Mouse (Mus musculus): ENCODE results near the gene Slc7a6. TPM values are rescaled to one million over a fixed set of nuclear protein-coding genes. Genes with fewer than 3 reads are reported as not detected.
A peak's percentile ranks its signal among the peaks of the same experiment; 100 is the strongest.

Gene Slc7a6
- polyA plus RNA-seq, 1 experiment from 2014 or later = 28.7 TPM

- WGBS = under 1% methylated on average over 24 of the region's 24 CpGs
- Histone ChIP-seq H3K9me3 (replicated peaks; ENCODE audit: control insufficient read depth, low read length) (no peaks in the 10 kb centered on the region), H3K9ac (ENCODE audit: low read length) (peak overlapping the region; percentile 82), H3K4me3 (replicated peaks; ENCODE audit: low read length) (peak overlapping the region; percentile 67), H3K27ac (ENCODE audit: low read length) (peak overlapping the region; percentile 96), H3K4me1 (ENCODE audit: control insufficient read depth, insufficient read depth, low read length) (peaks cover 18% of the 10 kb centered on the region), H3K36me3 (ENCODE audit: control insufficient read depth, insufficient read depth, low read length) (no peaks in the 10 kb centered on the region), H3K27me3 (ENCODE audit: control insufficient read depth, insufficient read depth, low read length) (peaks cover 20% of the 10 kb centered on the region), H3K4me2 (ENCODE audit: low read depth, low read length) (peak overlapping the region; percentile 64)
- peak; percentile 5; the same call in 1 of the 2 replicates for ATAC-seq (ENCODE audit: insufficient read depth, low FRiP score)
These were observed 30.7 kb upstream of the Slc7a6 start for GRCm38 (mm10) chr8:106137906-106138477.

- peaks cover 20% of the 10 kb centered on the region for H3K27me3 ChIP-seq (ENCODE audit: control insufficient read depth, insufficient read depth, low read length)
- no peak for ATAC-seq (ENCODE audit: insufficient read depth, low FRiP score)
- 12% methylated on average over 7 of the region's 7 CpGs for WGBS
These were observed 30.0 kb upstream of the Slc7a6 start for GRCm38 (mm10) chr8:106138616-106139015.

GRCm38 (mm10) chr8:106140191-106140590 lies 28.5 kb upstream of the Slc7a6 start:
- Histone ChIP-seq H3K4me1 (ENCODE audit: control insufficient read depth, insufficient read depth, low read length) (peaks cover 11% of the 10 kb centered on the region), H3K9ac (ENCODE audit: low read length) (no peak overlapping the region), H3K36me3 (ENCODE audit: control insufficient read depth, insufficient read depth, low read length) (no peaks in the 10 kb centered on the region), H3K9me3 (replicated peaks; ENCODE audit: control insufficient read depth, low read length) (no peaks in the 10 kb centered on the region), H3K4me3 (replicated peaks; ENCODE audit: low read length) (no peak overlapping the region), H3K27ac (ENCODE audit: low read length) (no peak overlapping the region), H3K4me2 (ENCODE audit: low read depth, low read length) (no peak overlapping the region), H3K27me3 (ENCODE audit: control insufficient read depth, insufficient read depth, low read length) (peaks cover 12% of the 10 kb centered on the region)
- ATAC-seq (ENCODE audit: insufficient read depth, low FRiP score) = no peak
- 67% methylated on average over 5 of the region's 5 CpGs for WGBS

More at GRCm38 (mm10) chr8:106138616-106139015, 30.0 kb upstream of the Slc7a6 start:
- peaks cover 17% of the 10 kb centered on the region for H3K4me1 ChIP-seq (ENCODE audit: control insufficient read depth, insufficient read depth, low read length)
- H3K9me3 ChIP-seq (replicated peaks; ENCODE audit: control insufficient read depth, low read length) = no peaks in the 10 kb centered on the region
- H3K4me2 ChIP-seq (ENCODE audit: low read depth, low read length) = peak overlapping the region; percentile 64
- peak overlapping the region; percentile 67 for H3K4me3 ChIP-seq (replicated peaks; ENCODE audit: low read length)
- H3K36me3 ChIP-seq (ENCODE audit: control insufficient read depth, insufficient read depth, low read length) = no peaks in the 10 kb centered on the region
- H3K9ac ChIP-seq (ENCODE audit: low read length) = peak overlapping the region; percentile 82
- peak overlapping the region; percentile 96 for H3K27ac ChIP-seq (ENCODE audit: low read length)

GRCm38 (mm10) chr8:106140769-106141168 lies 27.9 kb upstream of the Slc7a6 start:
- 12% methylated on average over 13 of the region's 13 CpGs for WGBS
- ATAC-seq (ENCODE audit: insufficient read depth, low FRiP score) = no peak

GRCm38 (mm10) chr8:106145331-106145730 lies 23.3 kb upstream of the Slc7a6 start:
- H3K36me3 ChIP-seq (ENCODE audit: control insufficient read depth, insufficient read depth, low read length) = no peaks in the 10 kb centered on the region
- no peak overlapping the region for H3K27ac ChIP-seq (ENCODE audit: low read length)
- H3K4me2 ChIP-seq (ENCODE audit: low read depth, low read length) = no peak overlapping the region
- 77% methylated on average over 2 of the region's 2 CpGs for WGBS
- no peaks in the 10 kb centered on the region for H3K9me3 ChIP-seq (replicated peaks; ENCODE audit: control insufficient read depth, low read length)
- H3K4me1 ChIP-seq (ENCODE audit: control insufficient read depth, insufficient read depth, low read length) = no peaks in the 10 kb centered on the region
- no peak overlapping the region for H3K4me3 ChIP-seq (replicated peaks; ENCODE audit: low read length)
- no peak for ATAC-seq (ENCODE audit: insufficient read depth, low FRiP score)
- no peak overlapping the region for H3K9ac ChIP-seq (ENCODE audit: low read length)
- no peaks in the 10 kb centered on the region for H3K27me3 ChIP-seq (ENCODE audit: control insufficient read depth, insufficient read depth, low read length)

More at GRCm38 (mm10) chr8:106140769-106141168, 27.9 kb upstream of the Slc7a6 start:
- H3K9ac ChIP-seq (ENCODE audit: low read length) = no peak overlapping the region
- peaks cover 10% of the 10 kb centered on the region for H3K4me1 ChIP-seq (ENCODE audit: control insufficient read depth, insufficient read depth, low read length)
- no peaks in the 10 kb centered on the region for H3K36me3 ChIP-seq (ENCODE audit: control insufficient read depth, insufficient read depth, low read length)
- no peak overlapping the region for H3K27ac ChIP-seq (ENCODE audit: low read length)
- no peak overlapping the region for H3K4me3 ChIP-seq (replicated peaks; ENCODE audit: low read length)
- peaks cover 9% of the 10 kb centered on the region for H3K27me3 ChIP-seq (ENCODE audit: control insufficient read depth, insufficient read depth, low read length)
- no peak overlapping the region for H3K4me2 ChIP-seq (ENCODE audit: low read depth, low read length)
- no peaks in the 10 kb centered on the region for H3K9me3 ChIP-seq (replicated peaks; ENCODE audit: control insufficient read depth, low read length)

- no peak overlapping the region for H3K27ac ChIP-seq (ENCODE audit: low read length)
- H3K4me3 ChIP-seq (replicated peaks; ENCODE audit: low read length) = no peak overlapping the region
- H3K9ac ChIP-seq (ENCODE audit: low read length) = no peak overlapping the region
- no peak for ATAC-seq (ENCODE audit: insufficient read depth, low FRiP score)
- no peaks in the 10 kb centered on the region for H3K27me3 ChIP-seq (ENCODE audit: control insufficient read depth, insufficient read depth, low read length)
- H3K4me2 ChIP-seq (ENCODE audit: low read depth, low read length) = no peak overlapping the region
- H3K36me3 ChIP-seq (ENCODE audit: control insufficient read depth, insufficient read depth, low read length) = no peaks in the 10 kb centered on the region
- WGBS = 87% methylated on average over 4 of the region's 4 CpGs
- no peaks in the 10 kb centered on the region for H3K9me3 ChIP-seq (replicated peaks; ENCODE audit: control insufficient read depth, low read length)
- H3K4me1 ChIP-seq (ENCODE audit: control insufficient read depth, insufficient read depth, low read length) = peaks cover 6% of the 10 kb centered on the region
These were observed 22.6 kb upstream of the Slc7a6 start for GRCm38 (mm10) chr8:106146014-106146413.

GRCm38 (mm10) chr8:106147868-106148565 lies 20.6 kb upstream of the Slc7a6 start:
- H3K27me3 ChIP-seq (ENCODE audit: control insufficient read depth, insufficient read depth, low read length) = no peaks in the 10 kb centered on the region
- no peak overlapping the region for H3K27ac ChIP-seq (ENCODE audit: low read length)
- no peak overlapping the region for H3K4me3 ChIP-seq (replicated peaks; ENCODE audit: low read length)
- H3K4me1 ChIP-seq (ENCODE audit: control insufficient read depth, insufficient read depth, low read length) = peaks cover 8% of the 10 kb centered on the region
- H3K4me2 ChIP-seq (ENCODE audit: low read depth, low read length) = no peak overlapping the region
- H3K36me3 ChIP-seq (ENCODE audit: control insufficient read depth, insufficient read depth, low read length) = no peaks in the 10 kb centered on the region
- no peak overlapping the region for H3K9ac ChIP-seq (ENCODE audit: low read length)
- no peak for ATAC-seq (ENCODE audit: insufficient read depth, low FRiP score)
- WGBS = 76% methylated on average over 6 of the region's 6 CpGs
- H3K9me3 ChIP-seq (replicated peaks; ENCODE audit: control insufficient read depth, low read length) = no peaks in the 10 kb centered on the region

- H3K4me3 ChIP-seq (replicated peaks; ENCODE audit: low read length) = no peak overlapping the region
- H3K27ac ChIP-seq (ENCODE audit: low read length) = no peak overlapping the region
- ATAC-seq (ENCODE audit: insufficient read depth, low FRiP score) = no peak
- H3K4me1 ChIP-seq (ENCODE audit: control insufficient read depth, insufficient read depth, low read length) = peaks cover 8% of the 10 kb centered on the region
- WGBS = 86% methylated on average over 6 of the region's 6 CpGs
- no peak overlapping the region for H3K9ac ChIP-seq (ENCODE audit: low read length)
- H3K9me3 ChIP-seq (replicated peaks; ENCODE audit: control insufficient read depth, low read length) = no peaks in the 10 kb centered on the region
- H3K27me3 ChIP-seq (ENCODE audit: control insufficient read depth, insufficient read depth, low read length) = no peaks in the 10 kb centered on the region
- H3K36me3 ChIP-seq (ENCODE audit: control insufficient read depth, insufficient read depth, low read length) = no peaks in the 10 kb centered on the region
- H3K4me2 ChIP-seq (ENCODE audit: low read depth, low read length) = no peak overlapping the region
These were observed 19.6 kb upstream of the Slc7a6 start for GRCm38 (mm10) chr8:106149025-106149424.

GRCm38 (mm10) chr8:106149801-106150652 lies 18.6 kb upstream of the Slc7a6 start, which contains the start of gene Pla2g15:
TSS of gene Pla2g15 (plus strand) at chr8:106150399.
- ATAC-seq (ENCODE audit: insufficient read depth, low FRiP score) = peak; percentile 97
- Histone ChIP-seq H3K4me1 (ENCODE audit: control insufficient read depth, insufficient read depth, low read length) (peaks cover 8% of the 10 kb centered on the region), H3K4me2 (ENCODE audit: low read depth, low read length) (peak within 1 kb of the TSS; percentile 69), H3K27me3 (ENCODE audit: control insufficient read depth, insufficient read depth, low read length) (no peaks in the 10 kb centered on the region), H3K9ac (ENCODE audit: low read length) (peak within 1 kb of the TSS; percentile 76), H3K36me3 (ENCODE audit: control insufficient read depth, insufficient read depth, low read length) (no peaks in the 10 kb centered on the region), H3K9me3 (replicated peaks; ENCODE audit: control insufficient read depth, low read length) (no peaks in the 10 kb centered on the region), H3K27ac (ENCODE audit: low read length) (0 out of 2 replicates have a peak within 1 kb of the TSS, but pooled peaks have one; percentile 46), H3K4me3 (replicated peaks; ENCODE audit: low read length) (peak within 1 kb of the TSS; percentile 67)
- WGBS = under 1% methylated on average over 38 of the region's 38 CpGs

Measured in stomach, embryonic 16.5 days (tissue).